Mouse (Mus musculus) urinary bladder, postnatal 4 days (tissue): ENCODE data around the gene Oprl1.

ENCODE experiments used
- DNase-seq, 2 experiments: peaks; one replicate each; pipeline ENCODE4 v3.0.0; 2021 to 2022; ENCODE audit warnings: low spot score in 2 of 2

The Oprl1 gene

GRCm38 (mm10) chr2:181764600-181764999 lies 49.8 kb downstream of the Oprl1 start:
- no peak for DNase-seq

- no peak for DNase-seq
Observed at GRCm38 (mm10) chr2:181765251-181765650, 50.4 kb downstream of the Oprl1 start.

GRCm38 (mm10) chr2:181766672-181767557 lies 52.1 kb downstream of the Oprl1 start:
- DNase-seq = no peak

GRCm38 (mm10) chr2:181768451-181768850 lies 53.6 kb downstream of the Oprl1 start:
- no peak for DNase-seq

- DNase-seq = no peak
Observed at GRCm38 (mm10) chr2:181769397-181769796, 54.6 kb downstream of the Oprl1 start.
